Mouse (Mus musculus) spleen, postnatal 4 days (tissue): Measurements from ENCODE around the gene Urm1.
A peak's percentile ranks its signal among the peaks of the same experiment; 100 is the strongest.

Experiments used
- DNase-seq, 2 experiments: peaks; one replicate each; pipeline ENCODE4 v3.0.0; 2022; ENCODE audit warnings: low spot score in 2 of 2

The Urm1 gene

GRCm38 (mm10) chr2:29827709-29828024 is 7.8 kb downstream of the Urm1 start:
- no peak for DNase-seq

- no peak for DNase-seq
Observed at GRCm38 (mm10) chr2:29831106-29831505, 11.2 kb downstream of the Urm1 start.

GRCm38 (mm10) chr2:29833796-29834195 is 13.9 kb downstream of the Urm1 start:
- no peak for DNase-seq

GRCm38 (mm10) chr2:29835391-29835899 is 15.6 kb downstream of the Urm1 start:
- DNase-seq, result no peak

- no peak for DNase-seq
Observed at GRCm38 (mm10) chr2:29839460-29839859, 19.6 kb downstream of the Urm1 start.

GRCm38 (mm10) chr2:29843231-29844105 is 23.6 kb downstream of the Urm1 start:
- no peak for DNase-seq

GRCm38 (mm10) chr2:29844115-29844514 is 24.2 kb downstream of the Urm1 start:
- no peak for DNase-seq

GRCm38 (mm10) chr2:29844661-29845060 is 24.8 kb downstream of the Urm1 start:
- DNase-seq, result no peak

GRCm38 (mm10) chr2:29845636-29846035 is 25.8 kb downstream of the Urm1 start:
- DNase-seq, result no peak

GRCm38 (mm10) chr2:29846061-29846853 is 26.4 kb downstream of the Urm1 start:
- no peak for DNase-seq

GRCm38 (mm10) chr2:29846911-29847310 is 27.0 kb downstream of the Urm1 start:
- no peak for DNase-seq

GRCm38 (mm10) chr2:29849041-29849440 is 29.2 kb downstream of the Urm1 start:
- DNase-seq, result no peak

- no peak for DNase-seq
Observed at GRCm38 (mm10) chr2:29849841-29850480, 30.1 kb downstream of the Urm1 start.

- no peak for DNase-seq
Observed at GRCm38 (mm10) chr2:29852957-29853485, 33.1 kb downstream of the Urm1 start.

- DNase-seq, result no peak
Observed at GRCm38 (mm10) chr2:29853736-29854135, 33.9 kb downstream of the Urm1 start.

GRCm38 (mm10) chr2:29855585-29856210 is 35.8 kb downstream of the Urm1 start:
- no peak for DNase-seq

GRCm38 (mm10) chr2:29856451-29857260 is 36.8 kb downstream of the Urm1 start:
- DNase-seq, result no peak

- DNase-seq, result no peak
Observed at GRCm38 (mm10) chr2:29857341-29857740, 37.5 kb downstream of the Urm1 start.

GRCm38 (mm10) chr2:29857967-29858366 is 38.1 kb downstream of the Urm1 start:
- no peak for DNase-seq

- peak in 1 of 2 experiments; percentile 35 for DNase-seq
Observed at GRCm38 (mm10) chr2:29858748-29859473, 39.0 kb downstream of the Urm1 start.
